Mouse (Mus musculus): ENCODE measurements around the gene Rhoh.

Gene Rhoh

DNA sequence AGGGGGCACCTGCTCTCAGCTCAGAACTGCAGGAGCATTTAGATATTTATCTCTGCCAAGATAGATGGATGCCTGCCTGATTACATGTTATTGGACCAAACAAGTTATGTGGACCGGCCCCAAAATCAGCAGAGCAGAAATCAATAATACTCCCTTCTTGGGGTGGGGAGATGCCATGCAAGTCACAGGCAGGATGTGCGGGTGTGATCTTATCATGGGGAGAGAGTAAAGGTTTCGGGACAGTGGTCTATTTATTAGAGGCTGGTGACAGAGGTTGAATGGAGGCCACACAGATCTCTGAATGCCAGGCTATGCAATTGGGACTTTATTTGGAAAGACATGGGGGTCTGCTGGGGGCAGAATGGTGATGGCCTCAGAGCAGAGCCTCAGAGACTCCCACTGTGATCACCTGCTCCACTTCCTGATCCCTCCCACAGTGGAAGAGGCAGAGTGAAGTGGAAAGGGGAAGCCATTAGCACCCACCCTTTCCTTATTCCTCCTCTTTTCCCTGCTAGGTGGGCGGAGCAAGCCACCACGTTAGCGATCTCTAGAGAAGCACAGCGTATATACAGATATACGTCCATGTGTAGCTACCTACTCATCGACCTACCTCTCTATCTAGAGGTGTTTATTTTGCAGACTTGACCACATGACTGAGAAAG is 60.6 kb downstream of the Rhoh start:
- DNase-seq (ENCODE audit: low read depth in 2 of 2, low spot score in 2 of 2): no peak

DNA sequence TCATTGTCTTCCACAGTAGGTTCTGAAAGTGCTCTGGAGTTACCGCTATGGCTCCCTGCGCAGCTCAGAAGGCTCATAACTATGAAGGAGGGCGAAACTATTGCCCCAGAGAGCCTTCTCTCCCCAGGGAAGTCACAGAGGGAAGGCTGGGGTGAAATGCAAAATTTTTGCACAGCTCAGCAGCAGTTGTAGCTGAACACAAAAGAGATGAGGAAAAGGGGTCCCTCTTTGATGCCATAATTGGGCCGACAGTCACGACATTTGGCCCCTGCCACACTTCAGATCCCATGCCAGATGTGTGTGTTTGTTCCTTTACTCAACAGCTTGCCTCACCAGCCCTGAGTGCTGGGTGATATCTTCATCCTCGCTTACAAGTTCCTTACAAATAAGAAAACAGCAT is 65.7 kb downstream of the Rhoh start:
- DNase-seq (ENCODE audit: low read depth in 2 of 2, low spot score in 2 of 2): no peak

DNA sequence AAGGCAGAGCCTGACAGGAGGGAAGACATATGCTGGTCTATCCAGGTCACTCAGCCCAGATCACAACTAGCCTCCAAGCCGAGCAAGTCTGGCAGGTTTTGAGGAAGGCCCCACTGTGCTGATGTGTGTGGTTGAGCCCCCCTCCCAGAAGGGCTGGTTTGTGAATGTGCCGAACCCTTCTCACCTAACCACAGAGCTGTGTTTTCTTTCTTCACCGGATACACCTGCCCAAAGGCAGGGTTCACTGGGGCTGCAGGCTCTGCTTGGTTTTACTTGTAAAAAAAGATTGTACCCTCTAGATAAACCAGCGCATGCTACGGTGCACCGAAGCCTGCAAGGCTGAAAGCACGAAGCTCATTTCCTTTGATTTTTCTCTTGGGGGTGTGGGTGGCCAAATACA is 68.1 kb downstream of the Rhoh start:
- peak; percentile 78 to 82 for DNase-seq (ENCODE audit: low read depth in 2 of 2, low spot score in 2 of 2)

DNA sequence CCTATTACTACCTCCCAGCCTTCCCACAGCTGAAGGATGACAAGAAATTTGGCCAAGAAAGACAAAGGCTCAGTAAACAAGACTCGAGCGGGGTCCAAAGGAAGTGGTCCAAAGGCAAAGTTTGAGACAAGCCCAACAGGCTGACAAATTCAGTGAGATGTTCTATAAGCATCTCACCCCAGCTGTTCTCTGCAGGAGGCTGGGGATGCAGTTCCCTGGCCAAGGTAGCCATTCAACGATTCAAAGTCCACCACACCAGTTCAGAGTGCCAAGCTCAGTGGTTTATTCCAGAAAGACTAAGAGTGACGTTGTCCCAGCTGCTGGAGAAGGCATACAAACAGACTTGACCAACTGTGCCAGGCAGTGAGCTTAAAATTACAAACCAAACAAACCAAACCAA is 69.2 kb downstream of the Rhoh start:
- DNase-seq (ENCODE audit: low read depth in 2 of 2, low spot score in 2 of 2): no peak

DNA sequence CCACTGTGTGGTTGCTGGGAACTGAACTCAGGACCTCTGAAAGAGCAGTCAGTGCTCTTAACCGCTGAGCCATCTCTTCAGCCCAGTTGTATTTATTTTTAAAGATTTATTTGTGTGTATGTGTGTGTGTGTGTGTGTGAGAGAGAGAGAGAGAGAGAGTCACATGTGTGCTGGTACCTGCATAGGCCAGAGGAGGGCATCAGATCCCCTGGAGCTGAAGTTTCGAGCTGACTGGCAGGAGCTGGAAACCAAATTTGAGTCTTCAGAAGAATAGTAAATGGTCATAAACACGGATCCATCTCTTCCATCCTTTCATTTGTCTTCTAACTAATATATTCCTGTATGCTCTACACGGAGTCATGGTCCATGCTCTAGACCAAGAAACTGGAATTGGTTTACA is 72.2 kb downstream of the Rhoh start:
- DNase-seq (ENCODE audit: low read depth in 2 of 2, low spot score in 2 of 2): no peak

DNA sequence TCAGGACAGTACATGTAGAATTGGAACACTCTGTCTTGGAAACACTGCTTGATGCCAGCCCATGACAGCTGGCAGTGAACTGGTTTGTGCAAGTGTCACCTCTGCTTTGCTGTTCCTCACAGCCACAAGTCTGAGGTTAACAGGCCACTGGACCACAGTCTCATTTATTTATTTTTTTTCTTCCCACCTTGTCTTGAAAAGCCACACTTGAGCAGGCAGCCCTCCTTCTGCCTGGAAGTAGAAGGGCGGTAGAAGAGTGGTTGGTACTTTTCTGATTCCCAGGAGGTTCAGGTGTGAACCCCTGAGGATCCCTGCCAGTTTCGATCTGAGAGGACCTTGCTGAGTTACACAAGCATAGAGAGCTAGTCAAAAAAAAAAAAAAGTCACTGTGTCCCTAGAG is 72.8 kb downstream of the Rhoh start:
- no peak for DNase-seq (ENCODE audit: low read depth in 2 of 2, low spot score in 2 of 2)

DNA sequence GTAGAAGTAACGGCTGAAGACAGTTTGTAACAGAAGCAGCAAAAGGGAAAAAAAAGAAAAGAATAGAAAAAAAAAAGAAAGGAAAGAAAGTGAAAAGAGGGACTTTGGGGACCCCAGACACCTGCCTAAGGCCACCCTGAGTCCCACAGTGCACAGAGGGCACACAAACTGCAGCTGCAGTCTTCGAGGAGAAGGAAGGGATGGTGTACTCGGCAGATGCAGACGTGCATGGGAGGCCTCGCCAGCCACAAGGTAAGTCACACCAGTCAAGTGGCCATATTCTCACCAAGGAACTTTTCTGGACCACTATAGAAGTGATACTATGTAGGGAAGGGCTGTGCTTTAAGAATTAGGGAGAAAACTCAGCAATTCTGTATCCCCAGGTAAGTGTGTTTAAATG is 73.8 kb downstream of the Rhoh start, which contains the start of gene Chrna9:
Gene Chrna9, plus strand, starts transcription at position 139 of the 400 bp plus-strand sequence.
- DNase-seq (ENCODE audit: low read depth in 2 of 2, low spot score in 2 of 2): no peak

DNA sequence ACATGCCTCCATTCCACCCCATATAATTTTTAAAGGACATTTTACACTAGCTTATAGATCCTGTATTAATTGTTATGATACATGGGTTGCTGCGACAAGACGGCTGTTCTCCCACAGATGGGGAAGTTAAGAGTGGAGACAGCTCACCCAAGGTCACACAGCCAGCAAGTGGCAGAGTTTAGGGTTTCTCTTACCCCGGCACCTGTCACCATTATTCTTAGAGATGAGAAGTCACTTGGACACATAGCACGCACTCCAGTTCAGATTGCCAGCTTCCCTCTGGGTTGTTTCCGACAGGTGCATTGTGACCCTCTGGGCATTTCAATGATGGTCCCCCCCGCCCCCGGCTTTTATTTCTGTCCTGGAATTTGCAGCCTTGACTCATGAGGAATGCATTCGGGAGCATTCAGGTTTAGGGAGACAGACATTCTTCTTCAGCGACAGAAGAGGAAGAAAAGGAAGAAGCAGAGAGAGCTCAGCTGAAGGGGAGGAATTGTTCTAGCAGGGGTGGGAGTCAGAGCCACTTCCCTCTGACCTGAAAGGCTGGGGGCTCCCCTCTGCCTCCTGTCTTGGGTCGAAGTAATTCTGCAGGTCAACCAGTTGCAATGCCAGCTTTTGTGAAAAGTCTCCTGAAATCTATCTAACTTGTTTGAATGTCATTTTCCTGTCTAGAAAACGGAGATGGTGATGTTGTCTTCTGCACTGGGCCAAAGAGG is 76.2 kb downstream of the Rhoh start:
- DNase-seq (ENCODE audit: low read depth in 2 of 2, low spot score in 2 of 2): no peak

DNA sequence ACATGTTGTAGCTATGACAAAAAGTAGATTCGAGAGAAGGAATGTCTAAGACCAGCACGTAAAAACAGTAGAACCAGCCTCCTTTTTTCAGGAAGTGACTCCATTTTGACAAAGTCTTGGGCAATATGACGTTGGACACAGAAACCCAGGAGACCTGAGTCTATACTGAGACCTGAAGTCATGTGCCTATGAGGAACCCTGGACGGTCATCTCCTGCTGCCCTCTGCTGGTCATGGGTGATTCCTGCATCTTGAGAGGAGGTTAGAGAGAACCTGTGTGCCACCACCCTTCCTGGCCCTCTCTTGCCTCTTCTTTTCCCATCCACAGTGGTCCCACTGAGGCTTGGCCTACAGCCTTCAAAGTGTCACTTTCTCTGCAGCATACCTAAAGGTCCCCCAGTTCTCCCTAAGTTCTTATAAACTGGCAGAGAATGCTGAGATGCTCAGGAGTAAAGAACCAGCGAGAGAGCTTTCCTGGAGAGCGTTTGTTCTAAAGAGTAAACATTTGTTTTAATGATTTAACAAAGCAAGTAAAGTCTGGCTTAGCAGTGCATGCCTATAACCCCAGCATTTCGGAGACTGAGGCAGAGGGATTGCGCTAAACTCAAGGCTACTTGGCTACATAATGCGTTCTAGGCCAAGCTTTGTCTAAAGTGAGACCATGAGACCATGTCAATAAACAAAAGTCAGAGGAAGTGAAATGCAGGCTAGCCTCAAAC is 77.1 kb downstream of the Rhoh start:
- DNase-seq (ENCODE audit: low read depth in 2 of 2, low spot score in 2 of 2): peak; percentile 74 to 79

DNA sequence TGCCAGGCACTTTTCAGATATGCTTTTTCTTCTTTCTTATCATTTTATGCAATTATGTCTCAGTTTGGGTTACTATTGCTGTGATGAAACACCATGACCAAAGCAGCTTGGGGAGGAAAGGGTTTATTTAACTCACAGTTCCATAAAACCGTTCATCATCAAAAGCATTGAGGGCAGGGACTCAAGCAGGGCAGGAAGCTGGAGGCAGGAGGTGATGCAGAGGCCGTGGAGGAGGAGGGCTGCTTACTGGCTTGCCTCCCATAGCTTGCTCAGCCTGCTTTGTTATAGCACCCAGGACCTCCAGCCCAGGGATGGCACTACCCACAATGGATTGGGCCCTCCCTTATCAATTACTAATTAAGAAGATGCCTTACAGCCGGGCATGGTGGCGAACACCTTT is 80.1 kb downstream of the Rhoh start:
- DNase-seq (ENCODE audit: low read depth in 2 of 2, low spot score in 2 of 2): no peak
